Mouse (Mus musculus): ENCODE measurements around the gene Zmiz1.

GRCm38 (mm10) chr14:25456666-25457433 is 2.1 kb upstream of the Zmiz1 start:
- TF ChIP-seq POLR2A (IDR thresholded peaks at IDR 0.05; ENCODE audit: borderline replicate concordance, control insufficient read depth, low read depth, low read length) = no peak
- TF ChIP-seq CTCF (IDR thresholded peaks at IDR 0.05; ENCODE audit: control insufficient read depth, insufficient read depth, low read length) = no peak
